Mouse (Mus musculus): ENCODE measurements at regions not wholly inside any gene's neighbourhood (a gene's known extent, or its start where the extent isn't known, plus 50 kb on each side); places are given as distances from the start of the nearest gene placed in this dataset.

DNA sequence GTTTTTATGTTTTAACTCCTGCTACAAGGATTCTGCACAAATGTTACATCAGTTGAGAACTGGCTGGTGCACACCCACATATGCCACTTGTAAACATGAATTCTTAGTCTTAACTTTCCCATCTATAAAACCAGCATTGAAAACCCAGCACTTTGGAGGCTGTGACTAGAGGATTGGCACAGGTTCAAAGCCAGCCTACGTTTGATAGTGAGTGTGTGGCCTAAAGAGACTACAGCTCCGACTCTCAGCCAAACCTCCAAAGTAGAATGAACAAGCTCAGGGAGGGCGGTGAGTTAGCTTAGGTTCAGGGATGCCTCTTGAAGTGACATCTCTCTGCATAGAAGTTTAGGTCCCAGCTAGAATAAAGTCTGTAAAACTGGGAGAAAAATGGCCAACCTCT is 75.0 kb upstream of the Commd8 start:
- no peak for TF ChIP-seq CTCF (IDR thresholded peaks at IDR 0.05; ENCODE audit: low read depth, low read length)
- no peak for TF ChIP-seq POLR2A (IDR thresholded peaks at IDR 0.05; ENCODE audit: extremely low read depth, insufficient read depth, low read length)
